7 mouse cellular contexts compared by ENCODE assay signal in the genomic region with DNA sequence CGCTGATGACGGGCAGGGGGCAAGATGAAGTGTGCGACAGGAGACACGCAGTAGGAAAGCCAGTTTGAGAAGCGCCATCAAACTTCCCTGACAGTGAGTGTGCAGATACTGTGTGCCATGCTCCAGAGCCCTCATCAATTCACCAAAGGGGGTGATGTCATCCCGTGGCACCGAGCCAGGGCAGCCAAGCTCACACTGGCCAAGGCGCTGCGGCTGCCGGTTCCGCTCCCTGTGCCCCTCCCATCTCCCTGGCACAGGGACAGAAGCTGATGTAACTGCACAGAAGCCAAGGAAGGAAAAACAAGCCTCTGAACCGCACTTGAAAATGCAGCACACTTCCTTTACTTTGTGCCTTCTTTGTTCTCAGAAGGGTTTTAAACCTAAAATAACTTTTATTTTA. TPM values are rescaled to one million over a fixed set of nuclear protein-coding genes. Genes with fewer than 3 reads are reported as not detected.
DNase-seq lines count a peak whose midpoint lies in the region; ATAC-seq lines count a peak whose summit lies in the region.

No protein-coding gene starts in this region.

- H3K36me3 ChIP-seq in intestine, embryonic 15.5 days: peaks cover 42% of the 10 kb centered on the region
- peaks cover 96% of the 10 kb centered on the region for H3K36me3 ChIP-seq in midbrain, embryonic 14.5 days (ENCODE audit: control insufficient read depth, insufficient read depth, low read length)

- no peaks in the 10 kb centered on the region for H3K9me3 ChIP-seq in intestine, embryonic 15.5 days
- H3K9me3 ChIP-seq in midbrain, embryonic 14.5 days (ENCODE audit: control insufficient read depth, low read length): no peaks in the 10 kb centered on the region

- H3K27me3 ChIP-seq in intestine, embryonic 15.5 days (replicated peaks): no peaks in the 10 kb centered on the region
- H3K27me3 ChIP-seq in midbrain, embryonic 14.5 days (ENCODE audit: control insufficient read depth, insufficient read depth, low read length): no peaks in the 10 kb centered on the region

- peak overlapping the region; percentile 29 for H3K27ac ChIP-seq in intestine, embryonic 15.5 days
- no peak overlapping the region for H3K27ac ChIP-seq in midbrain, embryonic 14.5 days (replicated peaks; ENCODE audit: low read depth, low read length)

- peak; percentile 87 for ATAC-seq in intestine, embryonic 15.5 days
- ATAC-seq in midbrain, embryonic 14.5 days (ENCODE audit: low FRiP score, low TSS enrichment): peak; percentile 94

- DNase-seq in adipocyte (ENCODE audit: low spot score): peak; percentile 98
- peak; percentile 100 for DNase-seq in cerebellum, postnatal 10 days
- peak; percentile 93 for DNase-seq in gastrocnemius, postnatal 25 days
- peak; percentile 88 to 98 for DNase-seq in left cerebral cortex, adult 9 months (ENCODE audit: low spot score in 2 of 2)
- DNase-seq in midbrain, embryonic 14.5 days: peak; percentile 93
- DNase-seq in spleen, adult 18-20 months: peak; percentile 71 to 80

- peaks cover 7% of the 10 kb centered on the region for H3K4me1 ChIP-seq in intestine, embryonic 15.5 days (replicated peaks)
- H3K4me1 ChIP-seq in midbrain, embryonic 14.5 days (ENCODE audit: control insufficient read depth, insufficient read depth, low read length): peaks cover 7% of the 10 kb centered on the region

- H3K4me3 ChIP-seq in intestine, embryonic 15.5 days (replicated peaks): no peak overlapping the region
- H3K4me3 ChIP-seq in midbrain, embryonic 14.5 days (replicated peaks; ENCODE audit: low read depth, low read length): no peak overlapping the region

- WGBS in intestine, embryonic 15.5 days: 48% methylated on average over 12 of the region's 12 CpGs
- 41% methylated on average over 12 of the region's 12 CpGs for whole genome bisulfite sequencing in midbrain, embryonic 14.5 days

- H3K4me2 ChIP-seq in intestine, embryonic 15.5 days (replicated peaks): no peak overlapping the region
- H3K4me2 ChIP-seq in midbrain, embryonic 14.5 days (ENCODE audit: low read length): no peak overlapping the region

- no peak overlapping the region for H3K9ac ChIP-seq in intestine, embryonic 15.5 days
- H3K9ac ChIP-seq in midbrain, embryonic 14.5 days (replicated peaks; ENCODE audit: low read length): no peak overlapping the region

RNA-seq across cellular contexts. Expression of a gene that starts 6.8 kb away (rescaled TPM):
- 100 to 1,000 TPM in 1 of 2 experiments, 10 to 100 TPM in 1; 63.2 to 101 TPM for total RNA-seq in gastrocnemius, postnatal 25 days (2021)
- 46.0 and 46.1 TPM in 2 replicates for polyA plus RNA-seq in intestine, embryonic 15.5 days (2015; fragmentation: Nextera tagmentation; extraction: Ambion mirVana)
- polyA plus RNA-seq in midbrain, embryonic 14.5 days (2014; fragmentation: Nextera tagmentation; extraction: Ambion mirVana): 69.1 and 103 TPM in 2 replicates

RNA-seq across cellular contexts. Expression of a gene that starts 40.4 kb away (rescaled TPM):
- 1 to 10 TPM; 3.7 to 4.1 TPM for total RNA-seq in gastrocnemius, postnatal 25 days (2021)
- 6.3 and 6.9 TPM in 2 replicates for polyA plus RNA-seq in intestine, embryonic 15.5 days (2015; fragmentation: Nextera tagmentation; extraction: Ambion mirVana)
- 3.6 and 5.1 TPM in 2 replicates for polyA plus RNA-seq in midbrain, embryonic 14.5 days (2014; fragmentation: Nextera tagmentation; extraction: Ambion mirVana)
